Mouse (Mus musculus): ENCODE data around the gene Bmpr1b.

DNA sequence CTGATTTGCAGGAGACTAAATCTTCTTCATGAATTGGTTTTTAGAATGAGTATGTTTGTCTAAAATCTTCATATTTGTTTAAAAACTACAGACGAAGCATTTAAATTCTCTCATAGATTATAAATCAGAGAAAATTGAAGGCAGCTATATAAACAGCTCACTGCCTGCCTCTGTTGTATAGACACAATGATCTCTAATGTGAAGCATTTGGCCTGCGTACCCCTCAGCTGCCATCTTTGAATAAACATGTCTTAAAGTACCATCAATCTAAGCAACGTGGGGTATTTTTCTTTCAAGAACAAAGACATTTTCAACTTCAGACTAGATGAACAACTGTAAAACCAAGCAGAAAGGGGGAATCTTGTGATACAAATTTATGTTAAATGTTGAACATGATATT lies 109.3 kb downstream of the Bmpr1b start:
- TF ChIP-seq CTCF (IDR thresholded peaks at IDR 0.05; ENCODE audit: borderline replicate concordance, control insufficient read depth, extremely low read depth, insufficient read depth, low read length, poor library complexity) (no peak), POLR2A (IDR thresholded peaks at IDR 0.05; ENCODE audit: control insufficient read depth, extremely low read depth, insufficient read depth, low read length, poor library complexity) (no peak)
